Mouse (Mus musculus) heart, embryonic 14.5 days (tissue): ENCODE data around the gene Gm6880. TPM values are rescaled to one million over a fixed set of nuclear protein-coding genes. Genes with fewer than 3 reads are reported as not detected.
"Not testable (repeated sequence)": the region's sequence is repeated elsewhere in the genome, so short reads cannot be mapped to it uniquely, and the experiment has no call there.

ENCODE experiments used
- ATAC-seq: fragments of 200-750 bp; cut with Nextera tagmentation; 2 replicates; pipeline ENCODE4 v1.8.0; 2017; ENCODE audit warnings: low read depth, moderate TSS enrichment; ENCODE audit not compliant: insufficient number of reproducible peaks, insufficient read depth, low FRiP score
- H3K27ac ChIP-seq, 2 experiments: fragments of 200-500 bp in 1 of 2; fragments of 300-500 bp in 1 of 2; sonication (generic) in 1 of 2; replicated peaks in 1 of 2; 2 replicates each; pipeline ENCODE4 v1.5.1; 2012 to 2014; ENCODE audit warnings: low read depth in 2 of 2, low read length in 2 of 2, control low read depth in 1 of 2, mild to moderate bottlenecking in 1 of 2, mixed read lengths in 1 of 2; ENCODE audit not compliant: control insufficient read depth in 1 of 2, insufficient read depth in 1 of 2
- H3K27me3 ChIP-seq: fragments of 300-500 bp; sonication (generic); 2 replicates; pipeline ENCODE4 v1.6.1; 2014; ENCODE audit warnings: mild to moderate bottlenecking, low read length, control low read depth; ENCODE audit not compliant: control insufficient read depth, insufficient read depth
- H3K36me3 ChIP-seq: fragments of 300-500 bp; sonication (generic); 2 replicates; pipeline ENCODE4 v1.6.1; 2014; ENCODE audit warnings: mild to moderate bottlenecking, control low read depth, low read length, mixed read lengths; ENCODE audit not compliant: control insufficient read depth, insufficient read depth
- H3K4me1 ChIP-seq, 2 experiments: fragments of 200-500 bp in 1 of 2; fragments of 300-500 bp in 1 of 2; sonication (generic) in 1 of 2; 2 replicates each; pipeline ENCODE4 v1.6.1; 2012 to 2014; ENCODE audit warnings: low read length in 2 of 2, control low read depth in 1 of 2, mixed read lengths in 1 of 2; ENCODE audit not compliant: control insufficient read depth in 2 of 2, insufficient read depth in 2 of 2
- H3K4me2 ChIP-seq: fragments of 300-500 bp; sonication (generic); 2 replicates; pipeline ENCODE4 v1.6.1; 2014; ENCODE audit warnings: mild to moderate bottlenecking, low read length
- H3K4me3 ChIP-seq, 2 experiments: fragments of 200-500 bp in 1 of 2; fragments of 300-500 bp in 1 of 2; sonication (generic) in 1 of 2; 2 replicates each; pipeline ENCODE4 v1.5.1; 2012 to 2014; ENCODE audit warnings: low read length in 2 of 2, mild to moderate bottlenecking in 2 of 2, control low read depth in 1 of 2, low read depth in 1 of 2, moderate library complexity in 1 of 2; ENCODE audit not compliant: control insufficient read depth in 1 of 2, insufficient read depth in 1 of 2
- H3K9ac ChIP-seq: fragments of 300-500 bp; sonication (generic); 2 replicates; pipeline ENCODE4 v1.6.1; 2014; ENCODE audit warnings: mild to moderate bottlenecking, low read length
- H3K9me3 ChIP-seq: fragments of 300-500 bp; sonication (generic); 2 replicates; pipeline ENCODE4 v1.6.1; 2016; ENCODE audit warnings: low read length, control low read depth; ENCODE audit not compliant: control insufficient read depth
- WGBS: fragments of 180-500 bp; shearing (Covaris S2); extraction: QIAGEN DNeasy Blood & Tissue Kit; methylation state at CpG from one replicate; pipeline ENCODE4 v1.1.7; 2014; 5-methylcytosine and 5-hydroxymethylcytosine counted together
- polyA plus RNA-seq: library from polyadenylated mRNA; unstranded; fragments of >200 nt; fragmentation: Nextera tagmentation; extraction: Ambion mirVana; gene quantifications from 2 replicates; pipeline ENCODE4 v1.2.1, GENCODE M21; 2014

The Gm6880 gene
- polyA plus RNA-seq: not detected in 2 replicates

DNA sequence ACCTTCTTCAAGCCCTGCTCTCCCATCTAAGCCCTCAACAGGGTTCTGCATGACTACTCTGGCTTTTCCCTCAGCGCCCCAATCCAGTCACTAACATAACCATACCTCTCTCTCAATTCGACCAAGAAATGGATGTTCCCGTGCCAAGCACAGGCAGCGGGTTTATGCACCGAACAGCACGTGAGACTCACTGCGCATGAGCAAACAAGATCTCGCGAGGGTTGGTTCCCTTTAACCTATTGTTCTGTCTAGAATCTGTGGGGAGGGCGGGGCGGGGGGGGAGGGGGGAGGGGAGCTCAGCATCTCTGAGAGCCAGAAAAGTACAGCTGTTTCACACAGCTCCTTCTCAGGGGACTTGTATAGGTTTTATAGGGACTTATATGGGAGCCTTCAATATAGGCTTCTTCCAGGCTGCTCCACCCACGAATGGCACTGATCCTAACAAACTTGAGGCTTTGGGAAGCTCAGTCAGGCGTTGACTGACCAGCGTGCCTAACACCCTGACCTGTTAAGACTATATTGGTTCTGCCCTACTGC, at the start of gene Gm6880:
Gm6880 (minus strand) TSS at position 51 of the 537 bp plus-strand sequence.
- not testable (repeated sequence) for H3K36me3 ChIP-seq

DNA sequence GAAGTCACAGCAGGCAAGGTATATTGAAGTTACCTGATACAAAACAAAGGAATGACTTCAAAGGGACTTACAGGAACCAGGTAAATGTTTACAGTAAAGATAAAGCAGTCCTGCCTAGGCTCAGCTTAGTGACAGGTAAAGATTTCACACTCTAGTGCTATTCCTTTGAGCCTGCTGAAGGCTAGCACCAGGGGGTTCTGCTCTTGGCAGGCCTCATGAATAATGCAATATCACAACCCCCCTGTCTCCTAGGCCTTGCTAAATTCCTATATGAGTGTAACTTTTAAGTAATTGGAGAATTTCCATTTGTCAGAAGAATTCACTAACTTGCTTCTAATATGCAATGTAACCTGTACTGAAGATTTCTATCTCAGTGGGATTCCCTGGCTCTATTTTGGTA, 36.3 kb upstream of the Gm6880 start:
- not testable (repeated sequence) for H3K4me2 ChIP-seq, H3K9me3 ChIP-seq, H3K4me3 ChIP-seq, H3K4me1 ChIP-seq, ATAC-seq, H3K27me3 ChIP-seq, H3K9ac ChIP-seq, H3K36me3 ChIP-seq, H3K27ac ChIP-seq

More for the DNA sequence above, at the start of gene Gm6880:
- not testable (repeated sequence) for ATAC-seq, H3K27ac ChIP-seq, H3K4me3 ChIP-seq, H3K4me2 ChIP-seq, H3K9me3 ChIP-seq, H3K9ac ChIP-seq, H3K27me3 ChIP-seq, H3K4me1 ChIP-seq
- WGBS: 79% methylated on average over 12 of the region's 14 CpGs

DNA sequence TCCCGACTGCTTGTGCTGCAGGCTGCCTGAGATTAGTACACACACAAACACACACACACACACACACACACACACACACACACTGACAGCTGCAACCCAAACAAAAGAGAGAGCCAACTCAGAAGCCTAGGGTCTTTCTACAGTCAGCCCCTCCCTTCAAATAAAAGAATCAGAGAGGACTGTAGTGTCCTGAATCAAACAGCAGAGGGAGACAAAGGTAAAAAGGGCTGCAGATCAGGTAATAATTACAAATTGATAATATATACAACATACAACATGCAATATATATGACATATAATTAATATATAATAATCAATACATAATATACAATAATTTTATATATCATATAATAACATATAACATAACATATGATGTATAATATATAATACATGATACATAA, 15.9 kb upstream of the Gm6880 start:
- Histone ChIP-seq H3K4me2 (no peak overlapping the region), H3K27ac (no peak overlapping the region), H3K27me3 (no peaks in the 10 kb centered on the region), H3K4me3 (no peak overlapping the region), H3K9me3 (no peaks in the 10 kb centered on the region), H3K9ac (no peak overlapping the region), H3K4me1 (no peaks in the 10 kb centered on the region), H3K36me3 (no peaks in the 10 kb centered on the region)
- WGBS: no CpG with 5 or more reads among the region's 1 CpGs
- no peak for ATAC-seq

DNA sequence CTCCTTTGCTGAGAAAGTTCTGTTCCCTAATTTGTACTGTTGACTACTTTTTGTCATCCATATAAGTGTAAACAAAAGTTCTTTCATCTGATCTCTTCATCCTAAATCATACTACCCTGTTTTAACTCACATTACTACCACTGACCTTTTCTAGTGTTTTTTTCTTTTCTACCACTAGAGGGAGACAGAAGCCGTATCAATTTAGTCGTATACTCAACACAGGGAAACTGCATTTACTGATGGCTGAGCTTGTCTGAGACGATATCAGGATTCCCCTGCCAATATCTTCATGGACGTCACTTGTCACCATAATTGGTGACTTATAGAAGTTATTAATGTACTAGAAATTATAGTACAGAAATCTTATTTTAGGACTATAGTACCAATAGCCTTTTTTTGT, 28.4 kb downstream of the Gm6880 start:
- Histone ChIP-seq H3K9me3 (no peaks in the 10 kb centered on the region), H3K27me3 (no peaks in the 10 kb centered on the region), H3K4me1 (no peaks in the 10 kb centered on the region), H3K4me2 (no peak overlapping the region), H3K27ac (no peak overlapping the region), H3K4me3 (no peak overlapping the region), H3K36me3 (peaks cover 29% of the 10 kb centered on the region), H3K9ac (no peak overlapping the region)
- 17% methylated on average over 4 of the region's 4 CpGs for whole genome bisulfite sequencing
- no peak for ATAC-seq

DNA sequence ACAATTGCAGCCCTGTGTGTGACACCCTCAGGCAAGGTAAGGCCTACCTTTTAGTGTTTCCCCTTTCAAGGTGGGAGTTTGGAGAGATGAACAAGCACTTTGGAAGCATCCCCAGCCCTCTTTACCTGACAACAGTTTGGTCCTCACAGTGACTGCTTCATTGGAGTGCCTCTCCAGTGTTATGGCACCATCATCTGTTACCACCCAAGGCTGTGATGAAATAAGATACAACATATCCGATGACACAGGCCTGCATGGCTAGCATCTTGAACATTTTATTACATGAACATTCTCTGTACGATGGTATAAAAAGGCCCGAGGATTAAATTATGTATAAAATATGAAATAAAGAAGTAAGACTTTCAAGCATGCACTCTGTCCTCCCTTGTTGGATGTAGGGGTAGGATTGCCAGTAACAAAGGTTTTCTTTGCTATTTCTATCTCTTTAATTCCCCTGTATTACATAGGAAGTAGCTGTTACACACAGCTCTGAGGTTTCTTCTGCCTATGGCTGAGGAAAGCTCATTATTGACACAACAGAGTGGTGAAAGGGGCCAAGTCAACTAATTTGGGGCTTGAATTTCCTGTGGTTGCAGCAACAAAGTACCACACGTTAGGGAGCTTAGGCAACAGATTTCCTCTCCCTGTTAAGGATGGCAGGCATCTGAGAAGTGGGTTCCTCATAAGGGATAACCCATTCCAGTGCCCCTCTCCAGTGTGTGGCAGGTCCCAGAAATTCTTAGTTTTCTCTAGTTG, 29.9 kb downstream of the Gm6880 start:
- 68% methylated on average over 4 of the region's 4 CpGs for WGBS
- Histone ChIP-seq H3K9me3 (no peaks in the 10 kb centered on the region), H3K4me2 (no peak overlapping the region), H3K9ac (no peak overlapping the region), H3K27ac (no peak overlapping the region), H3K36me3 (peaks cover 38% of the 10 kb centered on the region), H3K4me1 (no peaks in the 10 kb centered on the region), H3K4me3 (no peak overlapping the region), H3K27me3 (no peaks in the 10 kb centered on the region)
- no peak for ATAC-seq

Other genes starting within 250 kb of the Gm6880 start
- gene Flna, start 231.6 kb downstream of the Gm6880 start, polyA plus RNA-seq: 150 and 157 TPM in 2 replicates
- 13.9 and 17.8 TPM in 2 replicates for gene Emd, start 226.7 kb downstream of the Gm6880 start, polyA plus RNA-seq
- 455 and 540 TPM in 2 replicates for gene Rpl10, start 210.6 kb downstream of the Gm6880 start, polyA plus RNA-seq
- gene Taz, start 199.5 kb downstream of the Gm6880 start, polyA plus RNA-seq: 59.5 and 64.5 TPM in 2 replicates
- gene Dnase1l1, start 199.1 kb downstream of the Gm6880 start, polyA plus RNA-seq: 15.2 and 17.3 TPM in 2 replicates
- 110 and 118 TPM in 2 replicates for gene Atp6ap1, start 184.3 kb downstream of the Gm6880 start, polyA plus RNA-seq
- 120 and 130 TPM in 2 replicates for gene Gdi1, start 176.4 kb downstream of the Gm6880 start, polyA plus RNA-seq
- gene Fam50a, start 168.4 kb downstream of the Gm6880 start, polyA plus RNA-seq: 40.2 and 43.2 TPM in 2 replicates
- 3.3 and 5.4 TPM in 2 replicates for gene Plxna3, start 152.3 kb downstream of the Gm6880 start, polyA plus RNA-seq
- 102 and 103 TPM in 2 replicates for gene Lage3, start 127.8 kb downstream of the Gm6880 start, polyA plus RNA-seq
- gene Ubl4a, start 108.2 kb downstream of the Gm6880 start, polyA plus RNA-seq: 64.3 and 67.2 TPM in 2 replicates
- gene Slc10a3, start 108.0 kb downstream of the Gm6880 start, polyA plus RNA-seq: 14.4 and 14.5 TPM in 2 replicates
- 28.1 and 29.9 TPM in 2 replicates for gene Fam3a, start 88.1 kb downstream of the Gm6880 start, polyA plus RNA-seq
- 21.5 and 22.1 TPM in 2 replicates for gene Ikbkg, start 88.1 kb downstream of the Gm6880 start, polyA plus RNA-seq
- gene G6pdx, start 52.2 kb downstream of the Gm6880 start, polyA plus RNA-seq: 16.0 and 17.9 TPM in 2 replicates
- not detected in 2 replicates for gene Olfr1326-ps1, start 93.5 kb upstream of the Gm6880 start, polyA plus RNA-seq
- gene Olfr1325, start 111.3 kb upstream of the Gm6880 start, polyA plus RNA-seq: not detected in 2 replicates
- gene Gm5640, start 164.2 kb upstream of the Gm6880 start, polyA plus RNA-seq: not detected in 2 replicates